Comparison of ENCODE assay signal across 7 mouse cellular contexts in the genomic region with DNA sequence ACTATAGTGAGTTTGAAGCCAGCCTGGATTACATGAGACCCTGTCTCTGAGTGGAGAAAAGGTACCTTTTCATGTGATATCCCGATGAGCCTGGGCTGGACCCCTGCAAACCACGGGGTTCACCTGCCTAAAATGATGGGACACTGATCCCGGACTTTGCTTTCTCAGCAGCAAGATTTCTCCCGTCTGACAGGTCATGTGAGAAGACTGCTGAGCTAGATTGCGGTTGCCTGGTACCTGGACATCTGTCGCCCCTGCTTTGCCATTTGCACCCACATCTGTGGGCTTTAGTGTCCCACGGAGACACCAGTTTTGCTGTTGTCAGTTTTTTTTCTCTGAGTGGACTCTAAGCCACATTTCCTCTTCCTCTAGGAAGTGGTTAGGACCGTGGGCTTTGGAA. TPM values are rescaled to one million over a fixed set of nuclear protein-coding genes. Genes with fewer than 3 reads are reported as not detected.
DNase-seq lines count a peak whose midpoint lies in the region; ATAC-seq lines count a peak whose summit lies in the region.

No protein-coding gene starts in this region.

- no peaks in the 10 kb centered on the region for H3K9me3 ChIP-seq in lung, embryonic 15.5 days
- H3K9me3 ChIP-seq in forebrain, embryonic 16.5 days (ENCODE audit: control insufficient read depth, low read length) = no peaks in the 10 kb centered on the region
- no peaks in the 10 kb centered on the region for H3K9me3 ChIP-seq in limb, embryonic 13.5 days
- no peaks in the 10 kb centered on the region for H3K9me3 ChIP-seq in stomach, embryonic 15.5 days

- H3K27ac ChIP-seq in lung, embryonic 15.5 days = no peak overlapping the region
- H3K27ac ChIP-seq in forebrain, embryonic 16.5 days (ENCODE audit: low read length) = no peak overlapping the region
- H3K27ac ChIP-seq in limb, embryonic 13.5 days = no peak overlapping the region
- no peak overlapping the region for H3K27ac ChIP-seq in stomach, embryonic 15.5 days

- ATAC-seq in lung, embryonic 15.5 days (ENCODE audit: borderline replicate concordance, extremely low read depth, low FRiP score, low TSS enrichment) = no peak
- ATAC-seq in forebrain, embryonic 16.5 days = no peak
- ATAC-seq in limb, embryonic 13.5 days (ENCODE audit: low FRiP score, low read depth) = no peak
- no peak for ATAC-seq in stomach, embryonic 15.5 days (ENCODE audit: insufficient read depth, low FRiP score, low read depth)

- H3K4me3 ChIP-seq in lung, embryonic 15.5 days = no peak overlapping the region
- H3K4me3 ChIP-seq in forebrain, embryonic 16.5 days (replicated peaks; ENCODE audit: low read length) = peak overlapping the region; percentile 83
- H3K4me3 ChIP-seq in limb, embryonic 13.5 days = peak overlapping the region; percentile 73
- no peak overlapping the region for H3K4me3 ChIP-seq in stomach, embryonic 15.5 days (replicated peaks)

- no peaks in the 10 kb centered on the region for H3K27me3 ChIP-seq in lung, embryonic 15.5 days
- no peaks in the 10 kb centered on the region for H3K27me3 ChIP-seq in forebrain, embryonic 16.5 days (replicated peaks; ENCODE audit: control insufficient read depth, insufficient read depth, low read length)
- H3K27me3 ChIP-seq in limb, embryonic 13.5 days = no peaks in the 10 kb centered on the region
- no peaks in the 10 kb centered on the region for H3K27me3 ChIP-seq in stomach, embryonic 15.5 days (replicated peaks)

- peak overlapping the region; percentile 86 for H3K4me2 ChIP-seq in lung, embryonic 15.5 days
- peak overlapping the region; percentile 81 for H3K4me2 ChIP-seq in forebrain, embryonic 16.5 days (ENCODE audit: low read length)
- H3K4me2 ChIP-seq in limb, embryonic 13.5 days (replicated peaks) = peak overlapping the region; percentile 89
- H3K4me2 ChIP-seq in stomach, embryonic 15.5 days = peak overlapping the region; percentile 91

- DNase-seq in lung, adult 18-20 months = no peak
- DNase-seq in right cerebral cortex, postnatal 36 days (ENCODE audit: low spot score in 2 of 2) = no peak
- DNase-seq in right cerebral cortex, adult 18-20 months = no peak

- H3K9ac ChIP-seq in lung, embryonic 15.5 days = peak overlapping the region; percentile 61; the same call in 1 of the 2 replicates
- H3K9ac ChIP-seq in forebrain, embryonic 16.5 days (replicated peaks; ENCODE audit: low read depth, low read length) = peak overlapping the region; percentile 94
- H3K9ac ChIP-seq in limb, embryonic 13.5 days = peak overlapping the region; percentile 81
- H3K9ac ChIP-seq in stomach, embryonic 15.5 days = no peak overlapping the region

- H3K4me1 ChIP-seq in lung, embryonic 15.5 days = peaks cover 25% of the 10 kb centered on the region
- H3K4me1 ChIP-seq in forebrain, embryonic 16.5 days (replicated peaks; ENCODE audit: control insufficient read depth, insufficient read depth, low read length) = peaks cover 29% of the 10 kb centered on the region
- peaks cover 21% of the 10 kb centered on the region for H3K4me1 ChIP-seq in limb, embryonic 13.5 days
- peaks cover 25% of the 10 kb centered on the region for H3K4me1 ChIP-seq in stomach, embryonic 15.5 days

- no peaks in the 10 kb centered on the region for H3K36me3 ChIP-seq in lung, embryonic 15.5 days
- no peaks in the 10 kb centered on the region for H3K36me3 ChIP-seq in forebrain, embryonic 16.5 days (ENCODE audit: control insufficient read depth, insufficient read depth)
- H3K36me3 ChIP-seq in limb, embryonic 13.5 days = 0 out of 2 replicates have a peak, but pooled peaks cover 11% of the 10 kb centered on the region
- 0 out of 2 replicates have a peak, but pooled peaks cover 3% of the 10 kb centered on the region for H3K36me3 ChIP-seq in stomach, embryonic 15.5 days

- WGBS in lung, embryonic 15.5 days = 74% methylated on average over 8 of the region's 8 CpGs
- 84% methylated on average over 8 of the region's 8 CpGs for WGBS in forebrain, embryonic 16.5 days
- 78% methylated on average over 8 of the region's 8 CpGs for WGBS in limb, embryonic 13.5 days
- 72% methylated on average over 8 of the region's 8 CpGs for WGBS in stomach, embryonic 15.5 days

RNA-seq across cellular contexts. Expression of a gene that starts 1.5 kb away (rescaled TPM):
- 21.5 and 22.7 TPM in 2 replicates for polyA plus RNA-seq in lung, embryonic 15.5 days (2015; fragmentation: Nextera tagmentation; extraction: Ambion mirVana)
- 54.0 and 56.3 TPM in 2 replicates for polyA plus RNA-seq in forebrain, embryonic 16.5 days (2015; fragmentation: Nextera tagmentation; extraction: Ambion mirVana)
- 20.7 and 21.5 TPM in 2 replicates for polyA plus RNA-seq in limb, embryonic 13.5 days (2015; fragmentation: Nextera tagmentation; extraction: Ambion mirVana)
- 20.0 and 20.8 TPM in 2 replicates for polyA plus RNA-seq in stomach, embryonic 15.5 days (2015; fragmentation: Nextera tagmentation; extraction: Ambion mirVana)

RNA-seq across cellular contexts. Expression of a gene that starts 9.3 kb away (rescaled TPM):
- 103 and 115 TPM in 2 replicates for polyA plus RNA-seq in lung, embryonic 15.5 days (2015; fragmentation: Nextera tagmentation; extraction: Ambion mirVana)
- 94.8 and 101 TPM in 2 replicates for polyA plus RNA-seq in forebrain, embryonic 16.5 days (2015; fragmentation: Nextera tagmentation; extraction: Ambion mirVana)
- polyA plus RNA-seq in limb, embryonic 13.5 days (2015; fragmentation: Nextera tagmentation; extraction: Ambion mirVana) = 96.0 and 97.8 TPM in 2 replicates
- 105 and 110 TPM in 2 replicates for polyA plus RNA-seq in stomach, embryonic 15.5 days (2015; fragmentation: Nextera tagmentation; extraction: Ambion mirVana)

Comparison
In these comparisons a context has a peak if more than half of its experiments do, and no peak if none do; other contexts are left out.
1. H3K4me3 ChIP-seq: peak in forebrain, embryonic 16.5 days (single experiment) and limb, embryonic 13.5 days (single experiment); none in lung, embryonic 15.5 days (single experiment) and stomach, embryonic 15.5 days (single experiment).
2. Peak in every context shown above with its lines, with median percentiles within 50 percentile points of each other: H3K4me2 ChIP-seq.